Mouse (Mus musculus): ENCODE measurements around the gene Tmem44.

Gene Tmem44

DNA sequence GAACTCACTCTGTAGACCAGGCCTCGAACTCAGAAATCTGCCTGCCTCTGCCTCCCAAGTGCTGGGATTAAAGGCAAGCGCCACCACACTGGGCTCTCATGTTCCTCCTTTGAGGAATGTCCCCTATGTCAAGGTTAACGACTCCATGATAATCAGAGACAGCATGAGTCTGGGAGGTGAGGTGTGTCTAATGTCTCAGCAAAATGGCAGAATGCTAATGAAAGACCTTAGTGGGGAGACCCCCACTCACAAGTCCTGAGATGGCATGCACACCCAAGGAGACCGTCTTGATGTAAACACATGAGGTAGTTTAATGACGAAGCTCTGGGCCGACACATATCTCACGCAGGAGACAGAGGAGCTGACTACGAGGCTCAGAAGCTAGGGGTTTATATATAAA lies 3.5 kb upstream of the Tmem44 start:
- CTCF ChIA-PET, result no interaction called here

DNA sequence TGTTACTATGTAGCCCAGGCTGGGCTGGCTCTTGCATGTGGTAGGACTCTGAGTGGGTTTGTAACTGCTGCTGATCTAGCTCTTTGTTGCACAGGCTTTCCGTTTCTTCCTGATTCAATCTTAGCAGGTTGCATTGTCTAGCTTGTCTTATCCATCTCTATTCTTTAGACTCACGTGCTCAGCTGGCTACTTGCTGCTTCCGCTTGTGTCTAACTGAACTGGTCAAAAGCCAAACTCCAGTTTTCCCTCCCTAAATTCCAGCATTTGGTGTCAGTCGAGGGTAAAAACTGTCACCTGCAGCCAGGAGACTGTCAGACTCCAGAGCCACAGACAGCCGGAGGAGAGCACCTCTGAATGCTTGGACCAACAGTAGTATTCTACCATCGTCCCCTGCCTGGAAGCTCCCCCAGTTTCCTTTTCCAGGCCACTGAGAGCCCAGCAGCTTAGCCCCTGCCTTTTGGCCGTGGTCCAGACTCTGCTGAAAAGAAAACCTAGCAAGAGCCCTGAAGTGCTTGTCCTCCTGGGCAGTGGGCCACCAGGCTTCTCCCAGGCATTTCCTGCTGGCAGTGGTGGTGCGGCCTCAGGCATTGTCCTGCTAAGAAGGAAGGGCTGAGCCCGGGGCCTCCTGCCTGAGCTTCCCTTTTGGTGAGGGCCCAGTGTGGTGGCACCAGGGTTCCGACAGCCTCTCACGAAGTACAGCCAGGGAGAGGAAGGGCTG lies 2.1 kb upstream of the Tmem44 start:
- CTCF ChIA-PET, result interaction anchor here (0.6 kb wide), 1 partner anchor 13 kb away, joined by 8 read pairs; no protein-coding TSS in a partner anchor

DNA sequence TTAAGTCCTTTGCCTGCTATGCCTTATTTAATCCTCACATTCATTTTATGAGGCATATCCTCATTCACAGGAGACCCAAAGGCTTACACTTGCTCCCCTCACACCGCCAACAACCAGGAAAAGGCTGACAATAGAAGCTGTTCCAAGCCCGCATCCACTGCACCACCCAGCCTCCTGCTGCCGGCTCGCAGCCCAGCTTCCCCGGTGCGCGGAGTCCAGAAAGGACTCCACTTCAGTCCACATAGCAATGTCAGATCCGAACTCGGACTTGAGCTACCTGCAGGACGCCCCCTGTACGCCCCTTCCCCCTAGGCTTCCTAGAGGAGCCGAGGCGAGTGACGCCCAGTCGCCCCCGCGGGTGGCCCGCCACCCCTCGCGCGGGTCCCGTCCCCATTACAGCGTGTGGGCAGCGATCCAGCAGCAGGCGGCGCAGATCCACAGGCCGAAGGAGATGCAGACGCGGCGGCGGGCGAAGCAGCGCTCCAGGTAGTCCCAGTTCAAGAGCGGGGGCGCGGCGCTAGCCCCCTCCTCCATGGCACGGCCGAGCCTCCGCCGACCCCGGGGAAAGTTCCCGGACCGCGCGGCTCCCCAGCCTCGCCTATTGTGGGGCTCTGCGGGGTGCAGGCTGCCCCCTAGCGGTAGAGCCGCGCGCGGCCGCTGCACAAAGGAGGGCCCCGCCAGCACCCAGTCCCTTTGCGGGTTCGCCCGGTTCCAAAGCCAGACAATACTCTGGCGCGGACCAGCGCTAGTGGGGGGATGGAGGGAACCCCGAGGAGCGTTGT lies 485 bp downstream of the Tmem44 start:
- CTCF ChIA-PET, result interaction anchor here (0.6 to 1.4 kb wide), 2 partner anchors 24 to 1008 kb away, joined by 3 to 7 read pairs; no protein-coding TSS in a partner anchor

DNA sequence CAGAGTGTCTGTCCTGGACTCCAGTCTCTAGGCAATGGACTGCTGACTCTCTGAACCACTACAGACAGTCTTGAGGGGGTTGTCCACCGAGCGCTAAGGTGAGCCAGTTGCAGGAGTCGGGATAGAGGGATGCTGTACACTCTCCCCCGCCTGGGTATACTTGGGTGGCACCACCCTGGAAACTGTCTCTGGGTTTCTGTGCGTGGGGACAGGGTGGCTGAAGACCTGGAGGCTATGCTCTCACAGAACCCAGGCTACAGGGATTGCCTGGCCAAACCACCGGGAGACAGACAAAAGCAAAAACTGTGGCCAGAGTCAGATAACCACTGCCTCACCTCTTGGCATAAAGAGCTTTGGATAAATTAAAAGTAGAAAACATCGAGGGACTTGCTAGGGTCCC lies 1.1 kb downstream of the Tmem44 start:
- CTCF ChIA-PET, result interaction anchor here (0.6 to 1.4 kb wide), 2 partner anchors 24 to 1009 kb away, joined by 3 to 7 read pairs; no protein-coding TSS in a partner anchor

DNA sequence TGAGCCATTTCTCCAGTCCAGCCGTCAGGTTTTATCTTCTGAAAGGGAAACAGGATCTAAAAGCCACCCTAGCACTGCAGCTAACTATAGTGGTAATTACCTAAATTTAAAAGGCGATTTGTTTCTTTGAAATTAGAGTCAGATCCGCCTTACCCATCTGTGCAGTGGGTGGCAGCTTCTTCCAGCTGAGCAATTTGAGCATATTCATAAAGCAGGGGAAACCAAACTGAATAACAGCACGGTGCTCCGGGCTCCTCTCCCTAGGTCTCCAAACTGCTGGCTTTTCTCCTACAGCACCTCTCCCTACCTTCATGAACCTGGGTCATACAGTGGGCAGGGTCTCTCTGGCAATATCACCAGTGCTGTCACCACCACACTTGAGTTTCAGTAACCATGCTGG lies 2.4 kb downstream of the Tmem44 start:
- CTCF ChIA-PET, result interaction anchor here (0.5 kb wide), 1 partner anchor 260 kb away, joined by 3 read pairs; no protein-coding TSS in a partner anchor

DNA sequence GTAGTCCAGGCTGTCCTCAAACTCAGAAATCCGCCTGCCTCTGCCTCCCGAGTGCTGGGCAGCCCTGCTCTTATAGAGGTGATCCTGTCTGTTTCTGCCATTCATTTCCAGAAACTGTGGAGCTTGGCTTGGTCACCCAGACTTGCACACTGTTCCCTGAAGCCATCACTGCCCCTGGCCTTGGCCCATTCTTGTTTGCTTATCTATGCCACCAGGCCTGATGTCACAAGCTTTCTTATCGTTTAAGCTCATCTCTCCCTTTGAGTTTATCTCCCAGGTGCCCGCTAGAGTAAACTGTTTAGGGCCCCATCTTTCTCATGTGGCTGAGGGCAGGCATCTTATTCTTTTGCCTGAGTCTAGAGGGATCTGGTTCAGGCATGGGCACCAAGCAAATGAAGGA lies 5.9 kb downstream of the Tmem44 start:
- CTCF ChIA-PET, result interaction anchor here (0.7 kb wide), 1 partner anchor 40 kb away, joined by 10 read pairs; no protein-coding TSS in a partner anchor

DNA sequence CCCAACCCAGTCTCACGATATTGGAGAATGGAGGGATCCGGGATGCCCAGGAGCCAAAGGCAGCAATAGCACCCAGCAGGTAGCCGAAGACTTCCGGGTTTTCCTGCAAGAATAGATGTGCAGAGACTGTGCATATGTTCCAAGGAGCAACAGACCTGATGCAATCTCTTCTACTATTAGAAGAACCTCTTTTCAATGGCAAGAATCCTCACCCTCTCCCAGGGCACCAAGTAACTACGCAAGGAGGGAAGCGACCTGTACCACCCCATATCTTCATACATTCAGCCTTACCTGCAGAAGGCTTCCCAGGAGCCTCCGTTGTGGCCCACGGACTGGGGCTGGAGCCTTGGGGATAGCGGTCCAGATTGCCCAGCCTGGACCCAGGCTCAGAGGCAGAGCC lies 7.3 kb downstream of the Tmem44 start:
- CTCF ChIA-PET, result no interaction called here

DNA sequence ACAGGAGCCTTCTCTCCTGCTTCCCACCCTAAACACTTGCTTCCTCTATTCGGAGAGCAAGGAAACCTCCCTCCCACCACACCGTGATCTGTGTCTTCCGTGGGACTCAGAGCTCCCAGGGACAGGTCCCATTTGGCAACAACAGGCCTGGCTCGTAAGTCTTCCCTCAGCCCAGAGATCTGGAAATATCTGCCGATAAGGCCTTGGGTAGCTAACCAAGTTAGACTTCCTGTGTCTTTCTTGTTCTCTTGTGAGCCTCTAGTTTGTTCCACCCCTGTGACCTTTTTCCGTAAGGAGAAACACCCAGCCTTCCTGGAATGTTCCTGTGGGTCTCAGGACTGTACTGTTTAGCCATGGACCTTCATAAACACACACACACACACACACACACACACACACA lies 7.8 kb downstream of the Tmem44 start:
- CTCF ChIA-PET, result no interaction called here

DNA sequence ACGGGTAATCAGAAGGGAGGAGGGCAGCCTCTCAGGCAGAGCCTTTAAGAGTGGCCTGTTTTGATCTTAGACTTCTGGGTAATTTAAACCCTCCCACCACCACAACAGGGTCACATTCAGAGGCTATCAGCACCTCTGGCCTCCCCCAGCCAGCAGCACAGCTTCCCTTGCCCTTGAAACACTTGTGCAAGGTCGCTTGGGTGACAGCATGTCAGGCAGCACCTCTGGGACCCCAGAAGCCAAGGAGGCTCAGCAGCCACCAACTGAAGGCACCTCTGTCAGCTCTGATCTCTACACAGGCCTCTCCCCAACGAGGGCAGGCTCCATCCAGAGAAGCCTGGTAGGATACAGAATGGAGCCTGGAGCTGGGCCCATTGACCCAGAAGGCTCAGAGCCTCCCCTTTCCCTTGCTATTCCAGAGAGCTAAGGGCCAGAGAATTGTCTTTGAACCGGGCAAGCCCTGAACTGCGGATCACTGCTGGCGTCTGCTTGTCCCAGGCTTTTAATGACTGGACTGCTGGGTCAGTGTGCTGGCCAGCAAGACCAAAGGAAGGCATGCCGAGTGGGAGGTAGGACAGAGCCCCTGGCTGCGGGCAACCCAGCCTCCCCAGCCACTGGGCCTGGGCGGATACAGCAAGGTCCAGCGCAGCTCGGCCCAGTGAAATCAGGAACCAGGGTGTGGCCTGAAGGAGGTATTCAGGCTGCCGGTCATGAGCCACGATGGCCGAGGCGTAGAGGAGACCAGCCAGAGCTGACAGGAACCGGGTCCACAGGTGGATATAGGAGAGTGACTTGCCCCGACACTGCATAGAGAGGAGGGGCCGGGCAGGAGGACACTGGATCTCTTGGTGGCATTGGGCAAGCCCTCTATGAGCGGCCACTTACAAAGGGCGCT lies 10.3 kb downstream of the Tmem44 start:
- CTCF ChIA-PET, result interaction anchor here (0.6 kb wide), 2 partner anchors 12 to 50 kb away, joined by 3 to 8 read pairs; no protein-coding TSS in a partner anchor

DNA sequence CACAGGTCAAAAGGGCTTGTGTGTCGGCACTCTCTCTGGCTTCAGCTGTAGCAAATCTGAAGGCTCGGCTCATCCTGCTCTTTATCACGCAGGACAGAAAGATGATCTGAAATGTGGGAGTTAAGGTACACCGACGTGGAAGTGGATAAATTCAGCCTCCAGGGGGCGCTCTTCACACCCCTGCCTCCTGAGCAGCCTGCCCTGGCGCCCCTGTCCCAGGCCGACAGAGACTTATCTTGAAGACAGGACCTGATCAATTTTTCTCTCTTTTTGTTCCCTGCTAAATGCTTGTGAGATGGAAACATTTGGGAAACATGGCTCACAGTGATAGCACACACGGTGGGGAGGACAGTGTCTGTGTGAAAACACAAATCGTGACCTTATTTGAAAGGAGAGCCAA lies 11.2 kb downstream of the Tmem44 start:
- CTCF ChIA-PET, result no interaction called here

DNA sequence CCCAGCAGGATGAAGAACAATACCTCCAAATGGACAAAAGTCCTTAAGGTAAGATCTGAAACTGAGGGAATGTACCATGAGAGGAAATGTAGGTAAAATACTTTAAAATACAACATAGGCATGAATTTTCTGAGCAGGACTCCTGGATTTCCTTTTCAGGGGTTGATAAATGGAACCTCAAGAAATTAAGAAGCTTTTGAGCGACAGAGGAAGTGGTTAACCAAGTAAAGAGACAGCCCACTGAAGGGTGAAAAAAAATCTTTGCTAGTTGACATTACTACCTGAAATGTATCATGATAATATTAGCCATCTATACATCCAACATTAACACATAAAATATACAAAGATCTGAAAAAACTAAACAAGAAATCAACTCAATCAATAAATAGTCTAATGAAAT lies 15.6 kb downstream of the Tmem44 start:
- CTCF ChIA-PET, result interaction anchor here (0.6 kb wide), 1 partner anchor 67 kb away, joined by 13 read pairs; no protein-coding TSS in a partner anchor

DNA sequence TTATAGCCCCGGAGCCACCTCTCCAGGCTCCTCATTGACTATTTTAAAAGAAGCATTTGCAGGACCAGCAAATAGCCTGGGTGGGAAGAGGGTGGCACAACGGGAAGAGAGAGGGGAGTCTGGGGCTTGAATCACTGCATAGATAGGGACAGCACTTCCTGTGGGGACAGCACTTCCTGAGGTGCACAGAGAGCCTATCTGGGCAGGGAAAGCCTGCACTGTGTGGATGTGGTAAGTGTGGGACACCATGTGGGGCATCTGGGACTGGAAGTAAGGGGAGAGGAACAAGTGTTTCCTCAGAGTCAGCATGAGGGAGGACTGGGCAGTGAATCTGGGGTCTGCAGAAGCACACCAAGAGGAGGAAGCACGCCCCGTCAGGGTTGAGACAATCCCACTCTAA lies 17.1 kb downstream of the Tmem44 start:
- CTCF ChIA-PET, result no interaction called here

DNA sequence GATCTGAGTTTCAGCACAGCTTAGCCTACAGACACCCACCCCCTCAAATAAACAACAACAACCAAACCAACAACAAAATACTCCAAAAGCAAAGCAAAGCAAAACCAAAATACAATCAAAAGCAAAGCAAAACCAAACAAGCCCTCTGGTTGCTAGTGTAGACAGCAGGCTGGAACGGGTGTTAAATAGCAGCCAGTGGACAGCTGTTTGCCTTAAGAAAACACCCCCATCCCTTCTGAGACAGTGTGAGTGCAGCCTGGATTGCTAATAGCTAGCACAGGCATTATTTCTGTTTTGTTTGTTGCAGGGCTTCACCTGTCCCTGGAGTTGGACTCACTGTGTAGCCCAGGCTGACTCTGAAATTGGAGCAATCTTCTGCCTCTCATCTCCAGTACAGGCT lies 17.7 kb downstream of the Tmem44 start:
- CTCF ChIA-PET, result no interaction called here

DNA sequence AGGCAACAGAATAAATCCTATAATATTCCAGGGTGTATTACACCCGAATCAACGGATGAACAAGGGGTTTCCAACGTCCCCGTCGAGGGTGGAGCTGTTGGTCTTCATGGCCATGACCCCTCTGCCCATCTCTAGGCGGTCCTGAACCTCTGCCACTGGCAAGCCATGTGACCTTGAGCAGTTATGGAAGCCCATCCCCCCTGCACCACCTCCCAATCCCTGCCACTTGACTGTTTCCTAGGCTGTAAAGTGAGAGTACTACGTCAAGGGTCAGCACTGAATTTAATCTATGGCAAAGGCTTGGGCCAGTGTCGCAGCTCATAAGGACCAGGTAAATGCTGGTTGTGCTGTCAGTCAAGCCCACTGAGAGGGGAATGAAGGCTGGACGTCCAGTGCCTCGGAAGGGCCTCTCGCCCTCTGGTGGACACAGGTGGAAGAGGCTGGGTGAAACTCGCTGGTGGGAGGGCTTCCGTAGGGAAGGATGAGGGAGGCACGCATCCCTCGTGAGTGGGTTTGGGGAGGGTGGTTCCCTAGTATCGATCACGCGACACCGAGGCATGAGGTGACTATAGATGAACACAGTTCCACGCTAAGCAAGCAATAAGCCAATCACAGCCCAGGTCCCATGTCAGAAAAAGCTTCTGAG lies 18.8 kb downstream of the Tmem44 start:
- CTCF ChIA-PET, result interaction anchor here (0.7 kb wide), 1 partner anchor 182 kb away, joined by 3 read pairs; no protein-coding TSS in a partner anchor

DNA sequence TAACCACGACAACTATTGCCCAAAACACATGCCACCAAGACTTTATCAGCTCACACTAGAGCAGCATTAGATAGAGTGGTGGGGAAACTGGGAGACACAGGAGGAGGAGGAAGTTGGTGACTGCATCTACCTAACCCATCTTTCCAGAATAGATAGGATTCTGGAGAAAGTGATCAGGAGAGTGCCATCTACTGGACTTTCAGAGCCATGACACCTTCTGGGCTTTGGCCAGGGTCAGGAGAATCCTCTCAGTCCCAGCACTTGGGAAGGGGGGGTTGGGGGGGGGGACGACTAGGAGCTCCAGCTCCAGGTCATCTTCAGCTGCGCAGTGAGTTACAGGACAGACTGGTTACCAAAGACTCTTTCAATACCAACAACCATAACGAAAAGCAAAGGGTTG lies 19.8 kb downstream of the Tmem44 start:
- CTCF ChIA-PET, result interaction anchor here (0.6 to 0.7 kb wide), 2 partner anchors 141 to 665 kb away, joined by 3 to 6 read pairs; no protein-coding TSS in a partner anchor

DNA sequence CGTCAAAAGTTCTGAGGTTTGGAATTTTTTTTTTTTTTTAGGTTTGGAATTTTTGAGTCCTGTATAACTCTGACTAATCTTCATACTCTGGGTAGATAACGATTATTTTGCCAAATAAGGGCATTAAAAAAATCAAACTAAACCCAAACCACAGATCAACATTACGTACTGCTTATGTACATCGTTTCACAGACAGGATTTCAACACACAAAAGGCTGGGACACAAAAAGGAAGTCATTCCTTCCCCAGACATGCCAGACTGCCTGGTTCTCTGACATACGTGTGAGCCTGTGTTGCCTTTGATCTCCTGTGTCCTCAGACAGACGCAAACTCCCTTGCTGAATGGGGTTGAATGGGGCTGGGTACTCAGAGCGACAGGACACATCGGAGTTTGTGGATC lies 22.3 kb downstream of the Tmem44 start:
- CTCF ChIA-PET, result no interaction called here

DNA sequence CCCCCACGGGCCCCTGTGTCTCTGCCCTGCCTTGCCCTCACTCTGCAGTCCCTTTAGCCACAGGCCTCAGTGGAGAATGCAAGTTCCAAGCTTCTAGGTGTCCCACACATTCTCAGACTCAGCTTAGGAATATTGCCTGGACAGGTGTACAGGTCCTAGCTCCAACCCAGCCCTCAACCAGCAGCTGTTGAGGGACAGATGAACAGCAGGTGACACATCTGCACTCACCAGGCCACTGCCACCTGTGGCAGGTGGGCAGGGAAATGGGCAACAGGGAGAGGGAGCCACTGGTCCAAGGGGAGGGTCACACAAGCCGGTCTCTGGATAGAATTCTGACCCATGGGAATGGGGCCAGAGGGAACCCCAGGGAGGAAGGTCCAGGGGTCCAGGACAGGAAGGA lies 22.8 kb downstream of the Tmem44 start:
- CTCF ChIA-PET, result interaction anchor here (0.5 to 0.7 kb wide), 2 partner anchors 75 to 1120 kb away, joined by 4 to 5 read pairs; no protein-coding TSS in a partner anchor

DNA sequence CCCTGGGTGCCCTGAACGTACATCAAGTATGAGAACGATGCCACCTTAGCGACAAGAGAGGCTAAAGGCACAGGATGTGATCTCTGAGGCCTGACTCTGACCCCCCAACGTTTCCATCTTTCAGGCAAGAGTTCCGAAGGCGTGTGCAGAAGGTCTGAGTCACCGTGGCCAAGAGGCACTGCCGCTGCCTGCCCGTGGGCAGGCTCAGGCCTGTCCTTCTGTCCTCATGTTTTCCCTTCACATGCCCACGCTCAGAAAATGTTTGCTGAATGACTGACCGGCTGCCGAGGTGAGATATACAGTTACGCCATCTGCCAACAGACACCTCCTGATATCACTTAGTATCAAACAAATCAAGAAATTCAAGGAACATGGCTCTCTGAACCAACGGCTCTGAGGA lies 24.9 kb downstream of the Tmem44 start:
- CTCF ChIA-PET, result no interaction called here

DNA sequence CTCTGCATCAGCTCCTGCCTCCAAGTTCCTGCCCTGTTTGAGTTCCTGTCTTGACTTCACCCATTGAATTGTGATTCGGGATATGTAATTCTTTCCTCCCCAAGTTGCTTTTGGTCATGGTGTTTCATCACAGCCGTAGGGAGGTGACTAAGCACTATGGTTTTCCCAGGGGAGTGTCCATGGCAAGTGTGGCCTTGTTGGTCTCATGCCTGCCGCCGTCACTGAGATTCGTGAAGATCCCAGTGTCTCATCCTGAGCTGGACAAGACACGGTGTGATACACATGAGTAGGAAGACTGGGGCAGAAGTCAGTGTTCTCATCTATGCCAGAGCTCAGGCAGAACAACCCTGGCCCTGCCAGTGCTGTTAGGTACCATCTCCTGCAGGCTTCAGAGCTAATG lies 26.2 kb downstream of the Tmem44 start:
- CTCF ChIA-PET, result no interaction called here

DNA sequence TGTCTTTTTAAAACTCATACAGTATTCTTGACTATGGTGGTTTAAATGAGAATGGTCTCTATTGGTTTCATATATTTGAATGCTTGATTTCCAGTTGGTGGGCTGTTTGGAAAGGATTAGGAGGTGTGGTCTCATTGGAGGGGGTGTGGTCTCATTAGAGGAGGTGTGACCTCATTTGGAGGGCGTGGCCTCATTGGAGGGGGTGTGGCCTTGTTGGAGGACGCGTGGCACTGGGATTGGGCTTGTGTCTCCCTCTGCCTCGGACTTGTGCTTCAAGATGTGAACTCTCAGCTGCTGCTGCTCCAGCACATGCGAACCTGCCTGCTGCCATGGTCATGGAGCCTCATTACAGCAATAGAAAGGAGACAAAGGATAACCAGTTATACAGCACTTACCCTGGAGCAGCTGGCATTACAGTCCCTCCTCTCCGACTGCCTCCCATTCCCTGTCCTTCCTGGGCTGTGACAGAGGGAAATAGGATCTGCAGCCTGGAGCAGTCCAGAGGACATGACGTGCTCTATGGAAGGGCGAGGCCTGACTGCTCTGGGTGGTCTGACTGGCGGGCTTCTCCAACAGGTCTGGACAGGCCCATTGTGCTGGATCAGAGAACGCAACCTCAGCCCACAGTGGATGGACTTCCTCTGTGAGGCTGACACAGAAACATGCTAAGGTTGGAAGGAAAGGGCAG lies 28.2 kb downstream of the Tmem44 start:
- CTCF ChIA-PET, result interaction anchor here (0.6 kb wide), 1 partner anchor 559 kb away, joined by 3 read pairs; the partner anchor contains the start of gene Xxylt1

Data from spleen, embryonic (tissue).